Mouse (Mus musculus) lung, postnatal 0 days (tissue): ENCODE data around the gene Hivep3. TPM values are rescaled to one million over a fixed set of nuclear protein-coding genes. Genes with fewer than 3 reads are reported as not detected.
A peak's percentile ranks its signal among the peaks of the same experiment; 100 is the strongest.

Experiments used
- ATAC-seq: fragments of 200-750 bp; cut with Nextera tagmentation; 2 replicates; pipeline ENCODE4 v1.8.0; 2017; ENCODE audit warnings: moderate library complexity
- DNase-seq: peaks from one replicate; pipeline ENCODE4 v3.0.0-alpha.2; 2016; ENCODE audit warnings: low spot score
- H3K27ac ChIP-seq: fragments of 300-500 bp; sonication (generic); 2 replicates; pipeline ENCODE4 v1.5.1; 2014; ENCODE audit warnings: antibody characterized with exemption, mild to moderate bottlenecking, low read length, mixed read lengths
- H3K27me3 ChIP-seq: fragments of 300-500 bp; sonication (generic); replicated peaks from 2 replicates; pipeline ENCODE4 v1.6.1; 2014; ENCODE audit warnings: low read length, mixed read lengths; ENCODE audit not compliant: insufficient read depth
- H3K36me3 ChIP-seq: fragments of 300-500 bp; sonication (generic); 2 replicates; pipeline ENCODE4 v1.6.1; 2014; ENCODE audit warnings: low read length, mixed read lengths; ENCODE audit not compliant: insufficient read depth
- H3K4me1 ChIP-seq: fragments of 300-500 bp; sonication (generic); 2 replicates; pipeline ENCODE4 v1.6.1; 2014; ENCODE audit warnings: antibody characterized with exemption, low read depth, low read length, mixed read lengths; ENCODE audit not compliant: insufficient read depth
- H3K4me2 ChIP-seq: fragments of 300-500 bp; sonication (generic); replicated peaks from 2 replicates; pipeline ENCODE4 v1.6.1; 2014; ENCODE audit warnings: low read depth, mild to moderate bottlenecking, low read length, moderate library complexity, mixed read lengths
- H3K4me3 ChIP-seq: fragments of 300-500 bp; sonication (generic); 2 replicates; pipeline ENCODE4 v1.5.1; 2014; ENCODE audit warnings: low read depth, low read length
- H3K9ac ChIP-seq: fragments of 300-500 bp; sonication (generic); replicated peaks from 2 replicates; pipeline ENCODE4 v1.6.1; 2014; ENCODE audit warnings: low read depth, mild to moderate bottlenecking
- H3K9me3 ChIP-seq: fragments of 300-500 bp; sonication (generic); 2 replicates; pipeline ENCODE4 v1.6.1; 2016; ENCODE audit warnings: low read length, mixed read lengths
- CTCF ChIP-seq: IDR thresholded peaks from 2 replicates; pipeline ENCODE4 v1.5.1; 2016; ENCODE audit warnings: antibody characterized with exemption, mild to moderate bottlenecking
- EP300 ChIP-seq: IDR thresholded peaks from 2 replicates; pipeline ENCODE4 v1.6.1; 2016; ENCODE audit warnings: antibody characterized with exemption, mild to moderate bottlenecking, control low read depth
- WGBS: fragments of 180-500 bp; shearing (Covaris S2); extraction: QIAGEN DNeasy Blood & Tissue Kit; methylation state at CpG from one replicate; pipeline ENCODE4 v1.1.7; 2014; 5-methylcytosine and 5-hydroxymethylcytosine counted together
- polyA plus RNA-seq: library from polyadenylated mRNA; unstranded; fragments of >200 nt; fragmentation: Nextera tagmentation; extraction: Ambion mirVana; gene quantifications from 2 replicates; pipeline ENCODE4 v1.2.1, GENCODE M21; 2015

Gene Hivep3
- polyA plus RNA-seq, 1 experiment from 2014 or later, result 30.7 TPM

DNA sequence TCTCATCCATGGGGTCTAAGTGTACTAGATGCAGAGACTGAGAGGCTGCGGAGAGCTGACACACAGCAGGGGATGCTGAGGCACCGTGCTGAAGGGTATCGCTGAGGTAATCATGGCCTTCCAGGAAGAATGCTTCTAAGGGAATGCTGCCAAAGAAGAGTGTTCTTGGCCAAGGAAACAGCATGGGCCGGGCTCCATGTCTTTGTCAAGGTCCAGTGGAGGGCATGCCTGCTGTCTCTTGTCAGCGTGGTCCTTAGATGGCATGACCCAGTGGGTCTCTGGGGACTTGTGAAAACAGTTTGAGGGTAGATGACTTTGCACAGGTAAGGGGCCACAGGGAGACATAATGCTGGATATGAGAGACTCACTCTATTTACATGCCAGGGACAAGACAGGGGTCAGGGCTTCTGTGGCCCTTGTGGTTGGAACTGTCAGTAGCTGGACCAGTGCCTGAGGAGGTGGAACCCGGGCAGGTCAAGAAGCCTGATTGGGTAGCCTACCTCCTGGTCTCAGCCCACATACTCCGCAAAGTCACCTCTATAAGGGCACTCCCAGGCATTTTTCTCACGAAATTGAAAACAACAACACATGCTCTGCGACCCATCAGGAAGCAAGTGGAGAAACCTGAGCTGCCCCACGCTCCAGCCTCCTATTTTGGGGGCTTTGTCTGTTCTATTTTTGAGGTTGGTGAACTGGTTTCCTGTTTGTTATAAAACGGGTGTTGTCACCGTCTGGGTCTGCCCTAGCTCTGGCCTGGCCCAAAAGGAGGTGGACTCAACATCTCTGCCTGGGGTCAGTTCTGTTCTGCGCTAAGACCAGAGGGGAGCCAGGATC, 177.7 kb downstream of the Hivep3 start:
- ATAC-seq (no peak), DNase-seq (no peak)
- TF ChIP-seq CTCF (no peak), EP300 (no peak)
- 63% methylated on average over 13 of the region's 13 CpGs for WGBS
- Histone ChIP-seq H3K9me3 (no peaks in the 10 kb centered on the region), H3K4me1 (no peaks in the 10 kb centered on the region), H3K9ac (no peak overlapping the region), H3K27ac (no peak overlapping the region), H3K4me2 (no peak overlapping the region), H3K4me3 (no peak overlapping the region), H3K36me3 (no peaks in the 10 kb centered on the region), H3K27me3 (no peaks in the 10 kb centered on the region)

DNA sequence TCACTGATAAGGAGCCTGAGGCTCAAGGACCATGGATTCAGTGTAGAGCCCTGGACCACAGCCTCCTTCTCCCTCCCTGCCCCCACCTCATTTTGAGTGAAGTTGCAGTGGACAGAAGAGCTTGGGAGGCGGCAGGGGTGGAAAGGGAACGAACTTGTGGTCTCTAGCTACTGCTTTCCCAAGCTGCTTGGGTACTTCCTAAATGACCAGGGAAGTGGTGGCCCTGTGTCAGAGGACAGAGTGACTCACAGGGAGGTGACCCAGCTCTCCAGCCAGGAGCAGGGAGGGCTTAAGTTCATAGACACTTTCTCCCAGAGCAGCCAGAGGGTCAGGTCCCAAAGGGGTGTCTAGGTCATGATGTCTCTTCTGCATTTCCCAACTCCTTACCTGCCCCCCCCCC, 178.6 kb downstream of the Hivep3 start:
- Histone ChIP-seq H3K9ac (no peak overlapping the region), H3K27ac (no peak overlapping the region), H3K4me2 (no peak overlapping the region), H3K4me3 (no peak overlapping the region), H3K36me3 (no peaks in the 10 kb centered on the region), H3K4me1 (no peaks in the 10 kb centered on the region), H3K9me3 (no peaks in the 10 kb centered on the region), H3K27me3 (no peaks in the 10 kb centered on the region)
- no peak for DNase-seq
- 51% methylated on average over 2 of the region's 2 CpGs for WGBS
- no peak for ATAC-seq
- no peak for TF ChIP-seq EP300
- TF ChIP-seq CTCF, result no peak

- Histone ChIP-seq H3K9ac (no peak overlapping the region), H3K4me2 (no peak overlapping the region), H3K36me3 (no peaks in the 10 kb centered on the region), H3K9me3 (no peaks in the 10 kb centered on the region), H3K4me1 (no peaks in the 10 kb centered on the region), H3K27ac (no peak overlapping the region), H3K4me3 (no peak overlapping the region), H3K27me3 (no peaks in the 10 kb centered on the region)
- TF ChIP-seq CTCF, result no peak
- TF ChIP-seq EP300, result no peak
- DNase-seq (no peak), ATAC-seq (no peak)
- WGBS, result 30% methylated on average over 4 of the region's 4 CpGs
These were observed 180.6 kb downstream of the Hivep3 start for GRCm38 (mm10) chr4:119914194-119914593.

DNA sequence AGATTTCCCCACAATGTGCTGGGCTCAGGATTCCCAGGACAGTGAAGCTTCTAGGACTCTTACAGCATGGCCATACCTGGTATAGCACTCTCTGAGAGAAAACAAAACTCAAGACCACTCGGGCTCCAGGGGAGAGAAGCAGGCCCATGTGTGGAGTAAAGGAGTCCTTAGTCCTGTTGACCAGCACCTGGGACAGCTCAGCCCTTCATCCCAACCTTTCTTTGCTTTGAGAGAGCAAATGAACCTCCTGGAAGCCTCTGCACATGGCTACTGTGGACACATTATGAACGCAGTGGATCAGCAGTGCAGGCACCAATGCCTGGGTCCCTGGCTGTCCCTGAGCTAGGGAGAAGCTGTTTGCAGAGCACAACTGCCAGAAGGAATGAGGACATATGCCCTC, 181.5 kb downstream of the Hivep3 start:
- Histone ChIP-seq H3K27me3 (no peaks in the 10 kb centered on the region), H3K4me1 (no peaks in the 10 kb centered on the region), H3K4me2 (no peak overlapping the region), H3K36me3 (no peaks in the 10 kb centered on the region), H3K9ac (no peak overlapping the region), H3K27ac (no peak overlapping the region), H3K9me3 (no peaks in the 10 kb centered on the region), H3K4me3 (no peak overlapping the region)
- 53% methylated on average over 2 of the region's 2 CpGs for WGBS
- DNase-seq, result no peak
- no peak for TF ChIP-seq EP300
- no peak for TF ChIP-seq CTCF
- ATAC-seq, result no peak

- 71% methylated on average over 7 of the region's 7 CpGs for WGBS
- no peaks in the 10 kb centered on the region for H3K4me1 ChIP-seq
- TF ChIP-seq CTCF (peak; percentile 78), EP300 (no peak)
- no peak overlapping the region for H3K4me3 ChIP-seq
- no peaks in the 10 kb centered on the region for H3K36me3 ChIP-seq
- H3K9me3 ChIP-seq, result no peaks in the 10 kb centered on the region
- ATAC-seq (no peak), DNase-seq (no peak)
- no peaks in the 10 kb centered on the region for H3K27me3 ChIP-seq
- no peak overlapping the region for H3K9ac ChIP-seq
- no peak overlapping the region for H3K27ac ChIP-seq
- no peak overlapping the region for H3K4me2 ChIP-seq
These were observed 183.9 kb downstream of the Hivep3 start for GRCm38 (mm10) chr4:119917502-119917901.

- H3K27me3 ChIP-seq, result no peaks in the 10 kb centered on the region
- ATAC-seq (no peak), DNase-seq (no peak)
- no peaks in the 10 kb centered on the region for H3K36me3 ChIP-seq
- H3K9me3 ChIP-seq, result no peaks in the 10 kb centered on the region
- no peak overlapping the region for H3K4me3 ChIP-seq
- H3K9ac ChIP-seq, result no peak overlapping the region
- TF ChIP-seq CTCF, result no peak
- no peak for TF ChIP-seq EP300
- no peak overlapping the region for H3K4me2 ChIP-seq
- no peak overlapping the region for H3K27ac ChIP-seq
- no peaks in the 10 kb centered on the region for H3K4me1 ChIP-seq
- 75% methylated on average over 5 of the region's 5 CpGs for WGBS
These were observed 185.8 kb downstream of the Hivep3 start for GRCm38 (mm10) chr4:119919349-119919748.
